Mouse (Mus musculus) central nervous system, embryonic 11.5 days (tissue): Measurements from ENCODE around the gene Klra3. TPM values are rescaled to one million over a fixed set of nuclear protein-coding genes. Genes with fewer than 3 reads are reported as not detected.

Source experiments
- polyA plus RNA-seq: library from polyadenylated mRNA; depleted of rRNA; stranded (reverse); fragments of >200 nt; gene quantifications from 2 replicates; pipeline ENCODE4 v1.2.3, GENCODE M21; 2012; rRNA removed

Klra3 gene
- polyA plus RNA-seq: not detected in 2 replicates

DNA sequence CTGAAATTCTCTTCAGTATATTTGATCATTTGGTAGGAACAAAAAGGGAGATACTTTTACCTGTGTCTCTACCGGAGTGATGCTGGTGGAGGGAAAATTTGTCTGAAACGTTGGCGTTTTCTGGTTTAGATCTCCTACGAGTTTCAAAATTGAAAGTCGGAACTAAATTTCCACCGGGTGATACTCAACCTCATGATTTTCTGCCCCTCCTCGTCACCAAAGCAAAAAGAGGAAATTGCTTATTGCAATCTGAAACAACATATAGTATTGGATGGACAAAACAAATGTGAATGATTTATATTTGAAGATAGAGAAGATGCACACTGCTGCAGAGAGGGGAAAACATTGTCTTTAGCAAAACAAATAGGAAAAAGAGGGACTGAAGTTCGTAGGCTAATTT lies at the start of gene Klra3:
Gene Klra3, minus strand, starts transcription at position 164 of the 400 bp plus-strand sequence.

DNA sequence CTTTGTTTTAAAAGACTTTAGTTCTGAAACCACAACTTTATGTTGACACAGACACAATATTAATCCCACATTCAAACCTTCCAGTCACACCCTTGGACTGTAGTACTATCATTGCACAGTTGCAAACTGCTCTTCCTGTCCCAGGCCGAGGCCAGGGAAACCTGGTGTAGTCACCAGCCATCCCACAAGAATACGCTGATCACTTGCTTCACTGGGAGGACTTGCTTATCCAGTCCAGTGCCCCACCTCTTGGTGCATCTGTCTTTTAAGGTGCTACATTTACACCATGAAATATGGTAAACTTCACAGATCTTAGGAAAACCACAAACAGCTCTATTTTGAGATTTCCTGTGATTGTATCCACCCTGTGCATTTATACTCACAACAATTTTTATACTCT lies 49.4 kb upstream of the Klra3 start, which contains the start of gene Klra1:
Gene Klra1, minus strand, starts transcription at position 125 of the 400 bp plus-strand sequence.

DNA sequence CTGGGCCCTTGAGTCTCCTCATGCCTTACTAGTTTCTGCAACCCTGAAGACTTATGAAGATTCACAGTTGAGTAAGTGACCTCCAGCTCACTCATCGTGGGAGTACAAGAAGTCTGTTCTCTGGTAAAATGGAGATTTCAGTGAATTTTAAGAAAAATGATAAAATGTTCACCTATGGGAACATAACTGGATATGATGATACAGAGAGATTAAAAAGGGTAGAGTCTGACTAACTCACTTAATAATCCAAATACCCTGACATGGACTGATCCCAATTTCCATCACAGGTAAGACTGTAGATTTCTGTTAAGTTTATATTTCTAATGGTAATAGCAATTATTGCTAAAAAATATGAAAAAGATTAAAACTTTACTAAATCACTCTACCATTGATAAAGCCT lies 55.5 kb downstream of the Klra3 start, which contains the start of gene Klra10:
Gene Klra10, minus strand, starts transcription at position 101 of the 400 bp plus-strand sequence.

Other genes with a start within 250 kb of the Klra3 start
- not detected in 2 replicates for gene Klra8, start 207.7 kb downstream of the Klra3 start, polyA plus RNA-seq
- gene Klra9, start 144.5 kb downstream of the Klra3 start, polyA plus RNA-seq: not detected in 2 replicates
- not detected in 2 replicates for gene Klra7, start 104.3 kb downstream of the Klra3 start, polyA plus RNA-seq
- not detected in 2 replicates for gene Klra10, start 55.6 kb downstream of the Klra3 start, polyA plus RNA-seq
- not detected in 2 replicates for gene Klra1, start 49.3 kb upstream of the Klra3 start, polyA plus RNA-seq